Mouse (Mus musculus) myocyte (in vitro differentiated cells): Measurements from ENCODE around the gene Dlg2.

Source experiments
- MAX ChIP-seq: IDR thresholded peaks from one replicate; pipeline ENCODE4 v1.6.1; 2011; ENCODE audit warnings: low read depth, mild to moderate bottlenecking, control low read depth
- MYOG ChIP-seq, 3 experiments: IDR thresholded peaks; one replicate each; pipeline ENCODE4 v1.6.1; 2011; ENCODE audit warnings: control low read depth in 2 of 3, low read depth in 2 of 3, mild to moderate bottlenecking in 2 of 3; ENCODE audit not compliant: insufficient read length in 2 of 3, control insufficient read depth in 1 of 3, insufficient read depth in 1 of 3
- POLR2A ChIP-seq: IDR thresholded peaks from one replicate; pipeline ENCODE4 v1.6.1; 2011; ENCODE audit warnings: low read depth, mild to moderate bottlenecking, control low read depth, moderate library complexity; ENCODE audit not compliant: insufficient read length
- TCF12 ChIP-seq: IDR thresholded peaks from one replicate; pipeline ENCODE4 v1.6.1; 2011; ENCODE audit warnings: mild to moderate bottlenecking, control low read depth; ENCODE audit not compliant: poor library complexity, insufficient read depth, severe bottlenecking
- USF1 ChIP-seq: IDR thresholded peaks from one replicate; pipeline ENCODE4 v1.6.1; 2011; ENCODE audit warnings: low read depth, mild to moderate bottlenecking, control low read depth, moderate library complexity

GRCm38 (mm10) chr7:92154603-92155002 lies 1678.1 kb downstream of the Dlg2 start:
- no peak for TF ChIP-seq MAX
- no peak for TF ChIP-seq TCF12
- no peak for TF ChIP-seq POLR2A
- TF ChIP-seq USF1: no peak
- no peak for TF ChIP-seq MYOG (IDR thresholded peaks at IDR 0.05; ENCODE audit: control insufficient read depth in 1 of 3, insufficient read depth in 1 of 3, insufficient read length in 2 of 3, low read depth in 2 of 3)
